ENCODE assay signal across 8 mouse cellular contexts in the genomic region with DNA sequence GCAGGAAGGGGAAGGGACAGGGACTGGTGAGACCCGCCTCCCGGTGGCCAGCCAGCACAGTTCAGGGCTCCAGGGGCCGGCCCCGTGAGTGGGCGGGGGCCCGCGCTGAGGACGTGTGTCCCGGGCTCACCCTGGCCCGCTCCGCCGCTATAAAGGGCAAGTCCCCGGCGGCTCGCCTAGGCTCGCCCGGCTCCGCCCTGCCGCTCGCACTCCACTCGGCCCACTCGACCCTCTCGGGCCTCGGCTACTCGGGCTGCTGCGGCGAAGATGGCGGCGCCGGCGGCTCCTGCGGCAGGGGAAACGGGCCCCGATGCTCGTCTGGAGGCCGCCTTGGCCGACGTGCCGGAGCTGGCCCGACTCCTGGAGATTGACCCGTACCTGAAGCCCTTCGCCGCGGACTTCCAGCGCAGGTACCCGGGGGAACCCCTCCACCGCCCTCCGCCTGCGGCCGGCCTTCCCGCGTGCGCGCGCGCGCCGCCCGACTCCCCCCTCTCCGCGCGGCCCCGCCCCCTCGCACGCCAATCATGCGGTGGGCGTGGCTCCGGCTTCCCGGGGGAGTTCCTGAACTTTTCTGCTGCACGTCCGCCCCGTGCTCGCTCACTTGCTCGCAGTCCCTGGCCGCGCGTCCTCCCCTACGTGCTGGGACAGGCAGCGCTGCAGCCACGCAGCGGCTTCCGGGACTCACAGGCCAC. TPM values are rescaled to one million over a fixed set of nuclear protein-coding genes. Genes with fewer than 3 reads are reported as not detected.
A peak's percentile ranks its signal among the peaks of the same experiment; 100 is the strongest.
DNase-seq lines count a peak whose midpoint lies in the region; ATAC-seq and TF ChIP-seq lines count a peak whose summit lies in the region.

TSS of gene Gbe1 (plus strand) at position 64 of the 692 bp plus-strand sequence.

- peak within 1 kb of the TSS; percentile 80 for H3K9ac ChIP-seq in ES-Bruce4 (ENCODE audit: low read depth, poor library complexity, severe bottlenecking)
- peak within 1 kb of the TSS; percentile 85 for H3K9ac ChIP-seq in forebrain, embryonic 12.5 days
- peak within 1 kb of the TSS; percentile 89 for H3K9ac ChIP-seq in heart, embryonic 16.5 days (ENCODE audit: low read length)
- H3K9ac ChIP-seq in liver, embryonic 14.5 days (replicated peaks): peak within 1 kb of the TSS; percentile 73
- peak within 1 kb of the TSS; percentile 80 for H3K9ac ChIP-seq in stomach, embryonic 15.5 days

- H3K4me2 ChIP-seq in forebrain, embryonic 12.5 days: peak within 1 kb of the TSS; percentile 63
- peak within 1 kb of the TSS; percentile 78 for H3K4me2 ChIP-seq in heart, embryonic 16.5 days (ENCODE audit: low read depth, low read length)
- peak within 1 kb of the TSS; percentile 79 for H3K4me2 ChIP-seq in liver, embryonic 14.5 days (ENCODE audit: low read depth)
- H3K4me2 ChIP-seq in stomach, embryonic 15.5 days: peak within 1 kb of the TSS; percentile 54

- under 1% methylated on average over 82 of the region's 82 CpGs for WGBS in forebrain, embryonic 12.5 days
- WGBS in heart, embryonic 16.5 days: under 1% methylated on average over 67 of the region's 82 CpGs
- under 1% methylated on average over 73 of the region's 82 CpGs for WGBS in liver, embryonic 14.5 days (ENCODE audit: insufficient replicate concordance)
- WGBS in stomach, embryonic 15.5 days: under 1% methylated on average over 80 of the region's 82 CpGs

- peak; percentile 75 for DNase-seq in c-Kit-positive CD71-positive TER-119-positive erythroid progenitor cells, embryonic 14.5 days (ENCODE audit: low spot score)
- DNase-seq in kidney, postnatal 36 days: peak; percentile 95
- peak; percentile 66 to 71 (median 69) for DNase-seq in liver, embryonic 14.5 days (ENCODE audit: low read depth in 3 of 3, low spot score in 3 of 3)
- peak; percentile 92 for DNase-seq in neural tube, embryonic 10.5 days (ENCODE audit: extremely low spot score, low spot score)

- TF ChIP-seq EP300 in ES-Bruce4 (IDR thresholded peaks at IDR 0.05; ENCODE audit: insufficient read depth, low read depth, low read length): 0 out of 2 replicates have a peak, but pooled peaks have one; percentile 16
- peak; percentile 39; the same call in 1 of the 2 replicates for TF ChIP-seq EP300 in liver, embryonic 14.5 days (IDR thresholded peaks at IDR 0.05; ENCODE audit: low read depth)

- H3K27ac ChIP-seq in ES-Bruce4 (ENCODE audit: insufficient read depth, low read length): no peak within 1 kb of the TSS
- peak within 1 kb of the TSS; percentile 89 for H3K27ac ChIP-seq in forebrain, embryonic 12.5 days
- peak within 1 kb of the TSS; percentile 99 for H3K27ac ChIP-seq in heart, embryonic 16.5 days (ENCODE audit: low read length)
- peak within 1 kb of the TSS; percentile 56 for H3K27ac ChIP-seq in liver, embryonic 14.5 days
- H3K27ac ChIP-seq in stomach, embryonic 15.5 days: peak within 1 kb of the TSS; percentile 95

- no peaks in the 10 kb centered on the region for H3K27me3 ChIP-seq in ES-Bruce4 (ENCODE audit: control insufficient read depth, insufficient read depth, low read length, poor library complexity, severe bottlenecking)
- no peaks in the 10 kb centered on the region for H3K27me3 ChIP-seq in forebrain, embryonic 12.5 days
- H3K27me3 ChIP-seq in heart, embryonic 16.5 days (ENCODE audit: control insufficient read depth, insufficient read depth, low read length): no peaks in the 10 kb centered on the region
- no peaks in the 10 kb centered on the region for H3K27me3 ChIP-seq in liver, embryonic 14.5 days (ENCODE audit: control insufficient read depth, insufficient read depth, low read length)
- H3K27me3 ChIP-seq in stomach, embryonic 15.5 days (replicated peaks): no peaks in the 10 kb centered on the region

- H3K4me1 ChIP-seq in ES-Bruce4 (ENCODE audit: control insufficient read depth, insufficient read depth, low read length): no peaks in the 10 kb centered on the region
- H3K4me1 ChIP-seq in forebrain, embryonic 12.5 days: peaks cover 5% of the 10 kb centered on the region; the same call in 1 of the 2 replicates
- peaks cover 9% of the 10 kb centered on the region for H3K4me1 ChIP-seq in heart, embryonic 16.5 days (ENCODE audit: control insufficient read depth, insufficient read depth, low read length)
- 0 out of 4 replicates have a peak, but pooled peaks cover 0 to 3% of the 10 kb centered on the region in 2 experiments for H3K4me1 ChIP-seq in liver, embryonic 14.5 days (replicated peaks; ENCODE audit: control insufficient read depth in 2 of 2, insufficient read depth in 2 of 2, low read length in 1 of 2)
- no peaks in the 10 kb centered on the region for H3K4me1 ChIP-seq in stomach, embryonic 15.5 days

- H3K36me3 ChIP-seq in ES-Bruce4 (ENCODE audit: control insufficient read depth, insufficient read depth, low read length, poor library complexity, severe bottlenecking): no peaks in the 10 kb centered on the region
- H3K36me3 ChIP-seq in forebrain, embryonic 12.5 days (replicated peaks): no peaks in the 10 kb centered on the region
- H3K36me3 ChIP-seq in heart, embryonic 16.5 days (ENCODE audit: control insufficient read depth, insufficient read depth): no peaks in the 10 kb centered on the region
- no peaks in the 10 kb centered on the region for H3K36me3 ChIP-seq in liver, embryonic 14.5 days (replicated peaks; ENCODE audit: control insufficient read depth, insufficient read depth, low read depth)
- H3K36me3 ChIP-seq in stomach, embryonic 15.5 days: no peaks in the 10 kb centered on the region

- no peak for TF ChIP-seq CTCF in ES-Bruce4 (IDR thresholded peaks at IDR 0.05; ENCODE audit: low read depth, low read length)
- 0 out of 2 replicates have a peak, but pooled peaks have one; percentile 32 for TF ChIP-seq CTCF in liver, embryonic 14.5 days (IDR thresholded peaks at IDR 0.05; ENCODE audit: low read depth)

- peak within 1 kb of the TSS; percentile 61 for H3K4me3 ChIP-seq in ES-Bruce4 (ENCODE audit: low read depth, low read length)
- H3K4me3 ChIP-seq in forebrain, embryonic 12.5 days (replicated peaks): peak within 1 kb of the TSS; percentile 66
- peak within 1 kb of the TSS; percentile 74 for H3K4me3 ChIP-seq in heart, embryonic 16.5 days (ENCODE audit: low read length)
- H3K4me3 ChIP-seq in liver, embryonic 14.5 days (ENCODE audit: insufficient read depth in 1 of 2, low read depth in 2 of 2, low read length in 2 of 2): peak within 1 kb of the TSS; percentile 62 to 85
- H3K4me3 ChIP-seq in stomach, embryonic 15.5 days (replicated peaks): peak within 1 kb of the TSS; percentile 69

- peak; percentile 52 for TF ChIP-seq POLR2A in ES-Bruce4 (IDR thresholded peaks at IDR 0.05; ENCODE audit: insufficient read depth, low read length)

- ATAC-seq in forebrain, embryonic 12.5 days (ENCODE audit: low FRiP score): peak; percentile 98
- ATAC-seq in heart, embryonic 16.5 days (replicated peaks; ENCODE audit: extremely low read depth, insufficient read depth, low FRiP score): peak; percentile 97
- peak; percentile 97 for ATAC-seq in liver, embryonic 14.5 days (ENCODE audit: insufficient read depth)
- peak; percentile 97 for ATAC-seq in stomach, embryonic 15.5 days (ENCODE audit: insufficient read depth, low FRiP score, low read depth)

- H3K9me3 ChIP-seq in ES-Bruce4 (replicated peaks; ENCODE audit: control insufficient read depth, insufficient read depth, low read length, poor library complexity, severe bottlenecking): no peaks in the 10 kb centered on the region
- H3K9me3 ChIP-seq in forebrain, embryonic 12.5 days: no peaks in the 10 kb centered on the region
- H3K9me3 ChIP-seq in heart, embryonic 16.5 days (replicated peaks; ENCODE audit: control insufficient read depth, low read length): no peaks in the 10 kb centered on the region
- no peaks in the 10 kb centered on the region for H3K9me3 ChIP-seq in liver, embryonic 14.5 days (ENCODE audit: control insufficient read depth, low read length)
- no peaks in the 10 kb centered on the region for H3K9me3 ChIP-seq in stomach, embryonic 15.5 days

RNA-seq across cellular contexts. Expression of gene Gbe1, which starts in this region (rescaled TPM):
- polyA plus RNA-seq in ES-Bruce4 (2011; ENCODE audit: insufficient read depth, insufficient read length, low read depth, missing spikeins): 4.1 and 4.3 TPM in 2 replicates
- 19.4 and 22.6 TPM in 2 replicates for polyA plus RNA-seq in forebrain, embryonic 12.5 days (2016; fragmentation: Nextera tagmentation; extraction: Ambion mirVana)
- 79.5 and 81.0 TPM in 2 replicates for polyA plus RNA-seq in heart, embryonic 16.5 days (2015; fragmentation: Nextera tagmentation; extraction: Ambion mirVana)
- 2.2 and 3.0 TPM in 2 replicates for polyA plus RNA-seq in liver, embryonic 14.5 days (2012; rRNA removed)
- polyA plus RNA-seq in liver, embryonic 14.5 days (2014; fragmentation: Nextera tagmentation; extraction: Ambion mirVana): 5.7 and 6.4 TPM in 2 replicates
- polyA plus RNA-seq in stomach, embryonic 15.5 days (2015; fragmentation: Nextera tagmentation; extraction: Ambion mirVana): 26.4 and 29.9 TPM in 2 replicates
